Mouse (Mus musculus): ENCODE data around the gene Erbb4. TPM values are rescaled to one million over a fixed set of nuclear protein-coding genes. Genes with fewer than 3 reads are reported as not detected.

Gene Erbb4
- polyA plus RNA-seq, 1 experiment from 2014 or later = 0.65 TPM

GRCm38 (mm10) chr1:68943141-68943540 is 164.7 kb downstream of the Erbb4 start:
- Histone ChIP-seq H3K36me3 (no peaks in the 10 kb centered on the region), H3K4me2 (no peak overlapping the region), H3K9me3 (no peaks in the 10 kb centered on the region), H3K27ac (no peak overlapping the region), H3K4me1 (replicated peaks) (no peaks in the 10 kb centered on the region), H3K27me3 (no peaks in the 10 kb centered on the region), H3K4me3 (replicated peaks) (no peak overlapping the region), H3K9ac (replicated peaks) (no peak overlapping the region)
- no peak for ATAC-seq (ENCODE audit: insufficient number of reproducible peaks, insufficient read depth, low FRiP score, low TSS enrichment, low read depth)
- WGBS = 87% methylated on average over 2 of the region's 2 CpGs

GRCm38 (mm10) chr1:68934804-68935203 is 173.1 kb downstream of the Erbb4 start:
- Histone ChIP-seq H3K27ac (no peak overlapping the region), H3K27me3 (no peaks in the 10 kb centered on the region), H3K4me1 (replicated peaks) (no peaks in the 10 kb centered on the region), H3K9me3 (no peaks in the 10 kb centered on the region), H3K4me2 (no peak overlapping the region), H3K36me3 (no peaks in the 10 kb centered on the region), H3K9ac (replicated peaks) (no peak overlapping the region), H3K4me3 (replicated peaks) (no peak overlapping the region)
- no peak for ATAC-seq (ENCODE audit: insufficient number of reproducible peaks, insufficient read depth, low FRiP score, low TSS enrichment, low read depth)

GRCm38 (mm10) chr1:68933330-68934065 is 174.4 kb downstream of the Erbb4 start:
- 79% methylated on average over 3 of the region's 3 CpGs for WGBS
- no peaks in the 10 kb centered on the region for H3K27me3 ChIP-seq
- ATAC-seq (ENCODE audit: insufficient number of reproducible peaks, insufficient read depth, low FRiP score, low TSS enrichment, low read depth) = no peak
- no peak overlapping the region for H3K9ac ChIP-seq (replicated peaks)
- no peak overlapping the region for H3K27ac ChIP-seq
- no peaks in the 10 kb centered on the region for H3K36me3 ChIP-seq
- no peaks in the 10 kb centered on the region for H3K9me3 ChIP-seq
- no peaks in the 10 kb centered on the region for H3K4me1 ChIP-seq (replicated peaks)
- H3K4me3 ChIP-seq (replicated peaks) = no peak overlapping the region
- no peak overlapping the region for H3K4me2 ChIP-seq

- 81% methylated on average over 3 of the region's 3 CpGs for WGBS
- no peaks in the 10 kb centered on the region for H3K4me1 ChIP-seq (replicated peaks)
- no peak overlapping the region for H3K4me3 ChIP-seq (replicated peaks)
- no peaks in the 10 kb centered on the region for H3K36me3 ChIP-seq
- no peak overlapping the region for H3K27ac ChIP-seq
- no peak for ATAC-seq (ENCODE audit: insufficient number of reproducible peaks, insufficient read depth, low FRiP score, low TSS enrichment, low read depth)
- no peak overlapping the region for H3K4me2 ChIP-seq
- H3K27me3 ChIP-seq = no peaks in the 10 kb centered on the region
- H3K9me3 ChIP-seq = no peaks in the 10 kb centered on the region
- no peak overlapping the region for H3K9ac ChIP-seq (replicated peaks)
These were observed 190.0 kb downstream of the Erbb4 start for GRCm38 (mm10) chr1:68917828-68918227.

- H3K27ac ChIP-seq = no peak overlapping the region
These were observed 215.8 kb downstream of the Erbb4 start for GRCm38 (mm10) chr1:68892041-68892440.

GRCm38 (mm10) chr1:68886823-68887222 is 221.0 kb downstream of the Erbb4 start:
- no peaks in the 10 kb centered on the region for H3K4me1 ChIP-seq (replicated peaks)
- no peak overlapping the region for H3K27ac ChIP-seq
- WGBS = 50% methylated on average over 3 of the region's 3 CpGs
- H3K9me3 ChIP-seq = no peaks in the 10 kb centered on the region
- no peak overlapping the region for H3K4me2 ChIP-seq
- H3K27me3 ChIP-seq = no peaks in the 10 kb centered on the region
- no peaks in the 10 kb centered on the region for H3K36me3 ChIP-seq
- H3K4me3 ChIP-seq (replicated peaks) = no peak overlapping the region
- no peak for ATAC-seq (ENCODE audit: insufficient number of reproducible peaks, insufficient read depth, low FRiP score, low TSS enrichment, low read depth)
- no peak overlapping the region for H3K9ac ChIP-seq (replicated peaks)

More at GRCm38 (mm10) chr1:68892041-68892440, 215.8 kb downstream of the Erbb4 start:
- Histone ChIP-seq H3K4me3 (replicated peaks) (no peak overlapping the region), H3K27me3 (no peaks in the 10 kb centered on the region), H3K36me3 (no peaks in the 10 kb centered on the region), H3K9ac (replicated peaks) (no peak overlapping the region), H3K9me3 (no peaks in the 10 kb centered on the region), H3K4me1 (replicated peaks) (no peaks in the 10 kb centered on the region), H3K4me2 (no peak overlapping the region)
- WGBS = 86% methylated on average over 2 of the region's 2 CpGs
- no peak for ATAC-seq (ENCODE audit: insufficient number of reproducible peaks, insufficient read depth, low FRiP score, low TSS enrichment, low read depth)

- no peak overlapping the region for H3K4me3 ChIP-seq (replicated peaks)
- no peaks in the 10 kb centered on the region for H3K36me3 ChIP-seq
- ATAC-seq (ENCODE audit: insufficient number of reproducible peaks, insufficient read depth, low FRiP score, low TSS enrichment, low read depth) = no peak
- H3K4me1 ChIP-seq (replicated peaks) = no peaks in the 10 kb centered on the region
- 77% methylated on average over 8 of the region's 8 CpGs for WGBS
- H3K27ac ChIP-seq = no peak overlapping the region
- no peak overlapping the region for H3K9ac ChIP-seq (replicated peaks)
- H3K9me3 ChIP-seq = no peaks in the 10 kb centered on the region
- H3K4me2 ChIP-seq = no peak overlapping the region
- no peaks in the 10 kb centered on the region for H3K27me3 ChIP-seq
These were observed 232.9 kb downstream of the Erbb4 start for GRCm38 (mm10) chr1:68874954-68875353.

GRCm38 (mm10) chr1:68873635-68874020 is 234.2 kb downstream of the Erbb4 start:
- no peaks in the 10 kb centered on the region for H3K4me1 ChIP-seq (replicated peaks)
- no peak for ATAC-seq (ENCODE audit: insufficient number of reproducible peaks, insufficient read depth, low FRiP score, low TSS enrichment, low read depth)
- no peaks in the 10 kb centered on the region for H3K9me3 ChIP-seq
- 83% methylated on average over 1 of the region's 1 CpGs for WGBS
- H3K9ac ChIP-seq (replicated peaks) = no peak overlapping the region
- H3K4me3 ChIP-seq (replicated peaks) = no peak overlapping the region
- H3K4me2 ChIP-seq = no peak overlapping the region
- no peak overlapping the region for H3K27ac ChIP-seq
- no peaks in the 10 kb centered on the region for H3K27me3 ChIP-seq
- H3K36me3 ChIP-seq = no peaks in the 10 kb centered on the region

- Histone ChIP-seq H3K36me3 (no peaks in the 10 kb centered on the region), H3K4me3 (replicated peaks) (no peak overlapping the region), H3K27me3 (no peaks in the 10 kb centered on the region), H3K27ac (no peak overlapping the region), H3K4me2 (no peak overlapping the region), H3K9me3 (no peaks in the 10 kb centered on the region), H3K4me1 (replicated peaks) (no peaks in the 10 kb centered on the region), H3K9ac (replicated peaks) (no peak overlapping the region)
- WGBS = 58% methylated on average over 2 of the region's 2 CpGs
- no peak for ATAC-seq (ENCODE audit: insufficient number of reproducible peaks, insufficient read depth, low FRiP score, low TSS enrichment, low read depth)
These were observed 234.8 kb downstream of the Erbb4 start for GRCm38 (mm10) chr1:68872976-68873634.

GRCm38 (mm10) chr1:68860341-68860740 is 247.5 kb downstream of the Erbb4 start:
- Histone ChIP-seq H3K9me3 (no peaks in the 10 kb centered on the region), H3K27ac (no peak overlapping the region), H3K4me1 (replicated peaks) (no peaks in the 10 kb centered on the region), H3K27me3 (no peaks in the 10 kb centered on the region), H3K4me3 (replicated peaks) (no peak overlapping the region), H3K9ac (replicated peaks) (no peak overlapping the region), H3K36me3 (no peaks in the 10 kb centered on the region), H3K4me2 (no peak overlapping the region)
- 85% methylated on average over 2 of the region's 2 CpGs for WGBS
- no peak for ATAC-seq (ENCODE audit: insufficient number of reproducible peaks, insufficient read depth, low FRiP score, low TSS enrichment, low read depth)

GRCm38 (mm10) chr1:68859480-68859879 is 248.4 kb downstream of the Erbb4 start:
- Histone ChIP-seq H3K9ac (replicated peaks) (no peak overlapping the region), H3K4me1 (replicated peaks) (no peaks in the 10 kb centered on the region), H3K27me3 (no peaks in the 10 kb centered on the region), H3K9me3 (no peaks in the 10 kb centered on the region), H3K27ac (no peak overlapping the region), H3K4me2 (no peak overlapping the region), H3K36me3 (no peaks in the 10 kb centered on the region), H3K4me3 (replicated peaks) (no peak overlapping the region)
- no peak for ATAC-seq (ENCODE audit: insufficient number of reproducible peaks, insufficient read depth, low FRiP score, low TSS enrichment, low read depth)
- 89% methylated on average over 4 of the region's 4 CpGs for WGBS

GRCm38 (mm10) chr1:68839352-68839751 is 268.5 kb downstream of the Erbb4 start:
- 75% methylated on average over 4 of the region's 4 CpGs for WGBS
- no peak overlapping the region for H3K9ac ChIP-seq (replicated peaks)
- no peaks in the 10 kb centered on the region for H3K9me3 ChIP-seq
- H3K4me2 ChIP-seq = no peak overlapping the region
- H3K4me3 ChIP-seq (replicated peaks) = no peak overlapping the region
- no peaks in the 10 kb centered on the region for H3K36me3 ChIP-seq
- ATAC-seq (ENCODE audit: insufficient number of reproducible peaks, insufficient read depth, low FRiP score, low TSS enrichment, low read depth) = no peak
- no peaks in the 10 kb centered on the region for H3K27me3 ChIP-seq
- no peaks in the 10 kb centered on the region for H3K4me1 ChIP-seq (replicated peaks)
- H3K27ac ChIP-seq = no peak overlapping the region
